Mouse (Mus musculus): Measurements from ENCODE around the gene Itga2b.

Itga2b gene

GRCm38 (mm10) chr11:102460541-102460940 lies 9.4 kb downstream of the Itga2b start:
- intact Hi-C loops (cut with DNase I), result no loop called here

- intact Hi-C loops (cut with DNase I), result no loop called here
Measured at GRCm38 (mm10) chr11:102455740-102456396, 14.1 kb downstream of the Itga2b start.

DNA sequence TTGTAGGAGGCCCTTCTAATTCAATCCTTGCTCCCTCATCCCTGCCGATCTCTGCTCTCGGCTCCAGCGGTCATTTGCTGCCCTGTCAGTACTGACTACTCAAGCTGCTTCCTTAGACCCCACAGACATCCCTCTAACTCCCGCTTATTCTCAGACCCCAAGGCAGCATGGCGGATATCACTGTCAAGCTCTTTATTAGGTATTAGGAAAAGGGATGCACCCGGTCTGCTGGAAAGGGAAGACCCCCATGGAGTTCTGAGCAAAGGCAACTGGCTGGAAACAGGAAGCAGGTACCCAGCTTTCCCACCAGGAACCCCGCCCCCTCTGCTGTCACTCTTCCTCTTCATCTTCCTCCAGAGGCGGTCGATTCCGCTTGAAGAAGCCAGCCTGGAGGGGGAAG lies 16.8 kb downstream of the Itga2b start:
- intact Hi-C loops (cut with DNase I), result no loop called here

- intact Hi-C loops (cut with DNase I), result no loop called here
Measured at GRCm38 (mm10) chr11:102449043-102450008, 20.6 kb downstream of the Itga2b start.

DNA sequence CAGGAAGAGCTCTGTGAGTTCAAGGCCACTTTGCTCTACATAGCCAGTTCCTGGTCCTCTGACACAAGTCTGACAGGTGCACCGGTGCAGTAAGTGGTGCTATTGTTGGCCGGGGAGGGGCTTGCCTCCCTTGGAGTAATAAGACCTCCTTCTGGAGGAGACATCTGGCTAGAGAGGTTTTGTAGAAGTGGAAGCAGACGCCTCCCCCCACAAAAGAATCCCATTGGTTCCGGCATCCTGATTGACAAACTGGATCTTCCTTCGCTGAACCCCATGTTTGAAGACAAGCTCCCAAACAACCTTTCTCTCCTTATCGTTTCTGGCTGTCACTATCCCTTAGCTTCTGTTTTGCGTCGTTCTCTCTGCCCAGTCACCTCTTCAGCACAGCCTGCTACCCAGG lies 21.6 kb downstream of the Itga2b start:
- intact Hi-C loops (cut with DNase I), result no loop called here

- intact Hi-C loops (cut with DNase I), result no loop called here
Measured at GRCm38 (mm10) chr11:102447497-102447896, 22.4 kb downstream of the Itga2b start, which contains the start of gene Fam171a2. Gene Fam171a2 (minus strand): TSS chr11:102447682.

GRCm38 (mm10) chr11:102446581-102447461 lies 23.1 kb downstream of the Itga2b start:
- intact Hi-C loops (cut with DNase I), result no loop called here

DNA sequence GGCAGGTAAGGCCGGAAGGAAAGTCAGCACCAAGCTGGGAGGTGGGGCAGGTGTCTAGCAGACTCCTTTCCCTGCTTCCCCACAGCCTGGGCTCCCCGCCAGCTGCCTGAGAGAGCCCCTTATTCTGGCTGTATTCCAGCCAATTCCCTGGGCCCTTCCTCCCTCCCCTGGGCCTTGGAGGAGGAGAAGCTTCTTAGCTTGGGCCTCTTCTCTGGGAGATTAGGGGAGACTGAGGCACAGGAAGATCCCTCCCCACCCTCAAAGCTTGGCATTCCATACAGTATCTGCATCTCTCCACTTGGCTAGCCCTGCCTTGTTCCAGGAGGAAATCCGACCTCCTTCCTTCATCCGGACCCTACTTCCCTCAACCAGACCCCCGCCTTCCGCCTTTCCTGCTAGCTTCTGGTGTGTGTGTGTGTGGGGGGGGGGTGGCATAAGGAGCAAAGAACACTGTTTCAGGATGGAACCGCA lies 24.0 kb downstream of the Itga2b start:
- intact Hi-C loops (cut with DNase I), result no loop called here

- intact Hi-C loops (cut with DNase I), result no loop called here
Measured at GRCm38 (mm10) chr11:102445264-102445890, 24.5 kb downstream of the Itga2b start.

DNA sequence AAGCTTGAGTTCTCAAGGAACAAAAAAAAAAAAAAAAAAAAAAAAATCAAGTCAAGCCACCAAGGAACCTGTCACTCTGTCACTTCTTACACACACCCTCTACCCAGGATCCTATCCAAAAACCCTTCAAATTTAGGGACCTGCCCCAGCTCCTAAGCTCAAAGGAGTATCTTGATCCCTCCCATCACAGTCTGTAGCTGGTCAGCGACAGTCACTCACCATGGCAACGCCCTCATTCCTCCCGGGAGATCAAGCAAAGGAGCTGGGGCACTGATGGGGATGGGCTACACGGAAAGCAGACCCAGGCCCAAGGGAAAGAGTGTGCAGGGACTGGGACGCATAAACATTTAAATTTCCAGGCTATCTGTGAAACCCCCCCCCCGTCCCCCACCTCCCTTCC lies 25.1 kb downstream of the Itga2b start:
- intact Hi-C loops (cut with DNase I), result no loop called here

GRCm38 (mm10) chr11:102444321-102444720 lies 25.6 kb downstream of the Itga2b start:
- intact Hi-C loops (cut with DNase I), result no loop called here

GRCm38 (mm10) chr11:102443740-102444139 lies 26.2 kb downstream of the Itga2b start:
- intact Hi-C loops (cut with DNase I), result no loop called here

DNA sequence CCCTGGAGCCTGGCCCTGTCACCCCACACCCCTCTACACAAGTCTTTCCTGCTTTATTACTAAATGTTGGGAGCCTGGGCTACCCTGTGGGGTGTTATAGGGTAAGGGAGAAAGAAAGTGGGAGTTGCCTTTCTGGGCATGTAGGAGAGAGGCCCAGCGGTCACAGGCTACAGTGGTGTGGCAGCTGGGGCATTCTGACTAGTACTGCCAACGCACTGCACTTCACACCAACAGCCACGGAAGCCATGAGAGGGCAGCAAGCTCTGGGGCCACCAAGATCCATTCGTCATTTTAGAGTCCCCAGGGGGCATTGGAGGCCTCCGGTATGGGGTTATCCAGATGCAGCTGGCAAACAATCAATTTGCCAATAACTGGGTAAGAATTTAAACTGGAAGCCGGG lies 27.8 kb downstream of the Itga2b start:
- intact Hi-C loops (cut with DNase I), result no loop called here

DNA sequence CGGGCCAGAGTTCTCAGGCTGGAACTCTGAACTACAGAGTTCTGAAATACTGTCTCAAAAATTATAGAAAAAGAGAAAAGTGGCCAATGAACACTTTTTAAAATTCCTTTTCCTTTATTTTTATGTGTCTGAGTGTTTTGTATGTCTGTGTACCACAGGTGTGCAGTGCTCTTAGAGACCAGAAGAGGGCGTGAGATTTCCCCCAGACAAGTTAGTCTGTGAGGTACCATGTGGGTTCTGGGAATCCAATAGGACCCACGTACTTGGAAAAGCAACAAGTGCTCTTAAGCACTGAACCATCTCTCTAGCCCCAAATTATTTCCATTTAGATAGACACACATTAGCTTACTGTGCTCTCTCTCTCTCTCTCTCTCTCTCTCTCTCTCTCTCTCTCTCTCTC lies 28.5 kb downstream of the Itga2b start:
- intact Hi-C loops (cut with DNase I), result no loop called here

DNA sequence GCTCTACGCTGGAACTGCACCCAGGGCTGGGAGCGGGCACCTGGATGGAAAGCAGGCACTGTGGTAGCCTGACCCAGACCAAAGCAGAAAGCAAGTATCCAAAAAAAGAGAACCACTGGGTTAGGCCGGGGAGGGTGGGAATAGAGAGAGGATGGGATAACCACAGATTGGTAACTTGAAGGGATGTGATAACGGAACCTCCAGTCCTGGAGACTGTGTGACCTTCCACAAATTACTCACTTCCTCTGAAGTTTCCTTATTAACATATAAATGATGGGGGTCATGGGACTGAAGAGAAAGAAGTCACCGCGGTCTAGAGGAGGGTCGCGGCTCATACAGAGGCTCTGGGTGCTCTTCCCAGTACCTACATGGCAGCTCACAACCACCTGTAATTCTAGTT lies 29.7 kb downstream of the Itga2b start:
- intact Hi-C loops (cut with DNase I), result no loop called here

- intact Hi-C loops (cut with DNase I), result no loop called here
Measured at GRCm38 (mm10) chr11:102439093-102440082, 30.5 kb downstream of the Itga2b start.

DNA sequence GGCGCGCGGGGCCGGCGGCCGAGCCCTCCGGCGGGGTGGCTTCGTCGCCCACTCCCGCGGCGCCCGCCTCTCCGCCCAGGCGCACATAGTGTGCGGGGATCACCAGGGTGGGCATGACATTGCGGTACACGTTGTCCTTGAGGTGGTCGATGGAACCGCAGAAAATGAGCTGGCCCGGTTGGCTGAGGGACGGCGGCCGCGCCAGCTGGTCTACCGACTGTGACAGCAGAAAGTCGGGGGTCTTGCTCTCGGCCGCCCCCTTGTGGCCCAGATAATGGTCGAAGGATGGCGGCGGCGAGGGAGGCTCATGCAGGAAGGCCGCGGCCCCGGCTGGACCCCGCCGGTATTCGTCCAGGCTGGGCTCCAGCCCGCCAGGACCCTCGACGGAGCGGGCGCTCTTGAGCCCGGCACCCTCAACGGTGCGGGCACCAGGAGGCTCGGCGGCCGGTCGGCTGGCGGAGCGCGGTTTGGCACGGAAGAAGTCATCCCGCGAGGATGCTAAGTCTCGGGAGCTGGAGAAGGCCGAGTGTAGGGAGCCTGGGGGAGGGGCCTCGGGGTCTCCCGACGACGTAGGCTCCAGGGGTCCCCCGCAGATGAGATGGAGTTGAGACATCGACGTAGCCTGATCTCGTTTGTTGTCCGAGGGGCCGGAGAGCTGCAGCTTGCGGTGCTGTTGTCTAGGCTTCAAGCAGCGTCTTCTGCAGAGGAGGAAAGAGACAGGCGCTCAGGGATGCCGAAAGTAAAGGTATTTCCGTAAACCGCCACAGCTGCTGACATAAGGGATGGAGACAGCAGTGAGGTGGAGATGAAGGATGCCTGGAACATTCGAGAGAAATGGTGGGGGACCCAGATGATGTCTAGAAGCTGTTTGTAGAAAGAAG lies 31.5 kb downstream of the Itga2b start:
- intact Hi-C loops (cut with DNase I), result no loop called here
